Mouse (Mus musculus) layer of hippocampus, adult 18-20 months (tissue): ENCODE measurements at regions not wholly inside any gene's neighbourhood (a gene's known extent, or its start where the extent isn't known, plus 50 kb on each side); places are given as distances from the start of the nearest gene placed in this dataset.

ENCODE experiments used
- DNase-seq, 2 experiments: peaks; one replicate each; pipeline ENCODE4 v3.0.0; 2022; ENCODE audit warnings: low spot score in 2 of 2
- microRNA-seq, 2 experiments: library from miRNA; unstranded; fragments of <30 nt; microRNA quantifications; one replicate each; pipeline ENCODE4 v1.2.0; 2021

DNA sequence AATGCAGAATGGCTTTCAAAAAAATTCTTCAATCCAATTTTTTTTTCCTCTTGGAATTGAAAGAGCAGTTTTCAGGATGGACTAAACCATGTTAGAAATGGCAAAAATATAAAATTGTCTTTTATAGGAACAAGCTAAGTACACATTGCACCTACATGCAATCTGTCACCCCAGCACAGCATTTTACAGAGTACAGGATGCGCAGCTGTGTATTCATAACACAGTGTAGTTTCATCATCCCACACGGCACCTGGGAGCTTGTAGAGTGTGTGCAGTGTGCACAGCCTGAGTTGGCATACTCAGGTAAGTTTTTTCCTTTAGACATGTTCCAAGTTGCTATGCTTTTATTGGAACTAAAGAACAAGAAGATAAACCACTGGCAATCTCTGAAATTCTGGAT, 974.0 kb downstream of the Stpg2 start:
- DNase-seq, result peak; percentile 74 to 91

DNA sequence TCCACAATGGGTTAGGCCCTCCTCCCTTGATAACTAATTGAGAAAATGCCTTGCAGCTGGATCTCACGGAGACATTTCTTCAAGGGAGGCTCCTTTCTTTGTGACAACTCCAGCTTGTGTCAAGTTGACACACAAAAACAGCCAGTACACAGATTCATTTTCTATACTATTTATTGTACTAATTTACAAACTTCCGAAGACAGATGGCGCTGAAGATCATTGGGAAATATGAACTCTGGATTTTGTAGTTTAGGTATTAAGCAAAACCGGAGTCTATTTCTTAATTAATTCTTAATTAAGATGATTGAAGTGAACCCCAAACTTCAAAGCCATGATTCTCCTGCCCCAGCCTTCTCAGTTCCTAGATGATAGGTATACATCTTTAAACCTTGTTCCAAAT, 977.2 kb downstream of the Stpg2 start:
- DNase-seq, result no peak

DNA sequence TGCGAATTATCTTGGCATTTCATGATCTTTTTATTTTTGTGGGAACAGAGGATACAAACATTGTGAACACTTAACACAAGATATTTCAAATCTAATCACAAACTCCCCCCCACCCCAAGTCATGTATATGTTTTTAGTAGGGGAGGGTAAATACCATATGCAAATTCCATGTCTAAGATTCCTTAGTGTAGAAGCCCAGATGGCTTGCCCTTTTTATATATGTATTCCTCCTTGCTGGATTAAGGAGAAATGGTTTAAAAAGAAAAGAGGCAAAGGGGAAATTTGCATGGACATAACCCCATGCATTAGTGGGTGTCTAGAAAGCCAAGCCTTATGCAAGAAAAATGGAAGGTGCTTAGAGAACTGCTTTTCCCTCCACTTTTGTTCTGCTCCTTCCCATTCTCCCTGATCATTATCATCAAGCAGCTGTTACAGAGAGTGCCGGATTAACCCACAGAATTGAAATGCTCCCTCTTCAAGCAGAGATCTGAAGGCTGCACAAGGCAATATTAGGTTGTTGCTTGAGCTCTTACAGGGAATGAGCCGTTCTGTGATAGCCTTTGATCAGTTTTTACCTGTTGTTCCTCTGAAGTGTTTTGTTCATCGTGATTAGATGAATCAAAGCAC, 979.5 kb downstream of the Stpg2 start:
- DNase-seq, result peak in 1 of 2 experiments; percentile 12

DNA sequence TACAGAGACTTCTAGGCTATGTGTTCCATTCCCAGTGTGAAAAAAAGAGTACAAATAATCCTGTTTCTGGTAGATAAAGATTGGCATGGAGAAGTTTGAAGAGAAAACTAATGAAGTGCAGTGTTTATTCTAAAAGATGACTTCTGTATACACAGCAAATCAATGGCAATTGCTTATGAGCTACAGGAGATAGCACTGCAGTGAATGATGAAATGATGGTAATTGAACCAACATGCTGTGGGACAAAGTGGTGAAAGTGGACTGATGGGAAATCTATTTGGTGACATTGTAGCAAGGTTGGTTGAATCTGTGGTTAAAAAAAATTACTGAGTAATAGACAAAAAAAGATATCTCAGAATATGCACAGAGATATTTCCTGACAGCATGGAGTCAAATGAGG, 1000.4 kb downstream of the Stpg2 start:
- DNase-seq, result no peak

DNA sequence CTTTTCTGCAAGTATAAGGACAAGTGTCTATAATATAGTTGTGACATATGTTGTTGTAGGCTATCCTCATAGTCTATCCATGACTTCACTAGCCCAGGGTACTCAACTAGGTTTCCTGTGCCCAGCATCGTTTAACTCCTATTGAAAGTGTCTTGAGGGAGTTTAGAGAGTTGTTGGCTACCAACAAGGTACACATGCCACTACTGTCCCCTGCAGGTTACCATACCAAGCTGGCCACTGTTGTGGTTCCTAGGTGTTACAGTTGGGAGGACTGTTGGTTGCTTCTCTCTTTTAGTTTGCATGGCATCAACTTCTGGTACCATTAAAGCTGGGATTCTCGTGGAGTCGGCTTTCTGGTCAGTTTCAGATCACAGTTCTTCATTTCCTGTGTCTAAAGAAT, 990.7 kb downstream of the Pdha2 start:
- no peak for DNase-seq

DNA sequence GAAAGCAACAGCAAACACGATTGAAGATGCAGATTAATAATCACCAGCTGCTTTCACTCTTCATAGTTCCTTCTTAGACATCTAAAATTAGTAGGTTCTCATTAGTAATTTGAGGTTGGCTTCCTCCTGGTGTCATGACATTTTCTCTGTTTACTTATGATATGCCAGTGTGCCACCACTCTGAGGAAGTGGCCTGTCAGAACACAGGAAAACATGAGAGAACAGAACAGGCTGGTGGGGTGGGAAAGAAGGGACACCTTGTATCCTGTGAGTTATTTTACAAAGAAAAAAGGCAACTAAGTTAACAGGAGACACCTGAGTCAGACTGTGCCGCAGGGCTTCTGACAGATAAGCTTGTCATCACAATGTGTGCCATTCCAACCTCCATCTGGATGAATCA, 981.4 kb downstream of the Pdha2 start:
- no peak for DNase-seq

DNA sequence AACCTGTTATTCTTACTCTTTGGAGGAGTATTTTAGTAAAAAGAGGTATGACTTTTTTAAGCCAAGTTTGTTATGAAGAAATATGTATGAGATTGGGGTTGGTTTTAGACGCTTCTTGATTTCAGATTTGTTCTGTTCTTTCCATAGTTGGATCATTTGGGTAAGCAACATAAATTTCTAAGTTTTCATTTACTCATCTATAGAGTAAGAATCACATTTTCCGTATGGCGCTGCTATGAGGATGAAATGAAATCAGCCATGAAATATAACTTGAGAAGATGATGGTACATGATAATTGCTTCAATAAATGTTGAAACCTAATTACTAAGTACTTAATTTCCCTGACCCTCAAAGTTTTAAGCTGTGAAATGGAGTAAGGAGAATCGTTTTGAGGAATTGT, 979.0 kb downstream of the Pdha2 start:
- no peak for DNase-seq

DNA sequence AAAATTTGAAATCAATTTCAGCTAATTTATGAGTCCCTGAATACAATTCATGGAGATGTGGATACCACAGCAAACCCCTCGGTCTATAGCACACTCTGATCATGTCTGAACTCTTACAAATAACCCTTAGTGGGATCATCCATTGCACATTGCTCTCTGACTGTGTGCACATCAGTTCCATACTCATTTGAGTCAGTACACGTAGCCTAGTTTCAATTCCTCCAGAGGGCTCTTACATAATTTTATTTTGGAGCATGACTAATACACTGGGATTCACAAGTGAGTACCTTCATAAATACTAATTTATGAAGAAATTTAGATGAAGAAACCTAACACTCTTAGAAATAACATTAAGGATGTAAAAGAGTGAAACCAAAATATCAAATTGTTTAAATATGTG, 978.3 kb downstream of the Pdha2 start:
- no peak for DNase-seq

DNA sequence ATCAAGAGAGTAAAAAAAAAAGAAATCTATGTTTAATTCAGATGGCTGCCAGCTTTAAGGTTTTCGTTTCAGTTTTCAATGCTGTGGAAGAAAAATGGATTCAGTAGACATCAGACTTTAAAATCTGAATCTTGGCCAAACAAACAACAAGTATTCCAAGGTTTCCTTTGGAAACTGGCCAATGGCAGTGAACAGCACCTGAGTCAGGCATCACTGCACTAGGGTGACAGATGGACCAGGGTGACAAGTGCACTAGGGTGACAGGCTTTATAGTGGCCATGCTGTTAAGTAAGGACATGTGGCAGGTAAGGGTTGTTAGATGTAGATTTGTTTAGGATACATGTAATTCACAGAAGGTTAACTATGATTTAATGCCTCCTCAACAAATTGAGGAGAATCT, 972.9 kb downstream of the Pdha2 start:
- DNase-seq, result no peak

Small RNA genes in the stretch of these regions (microRNA-seq; reads per million reads assigned to microRNA genes)
- 42.4 to 51.9 reads per million in 2 experiments for gene Mir7j
